Mouse (Mus musculus): ENCODE results near the gene Dmrta1. TPM values are rescaled to one million over a fixed set of nuclear protein-coding genes. Genes with fewer than 3 reads are reported as not detected.
"Not testable (repeated sequence)": the region's sequence is repeated elsewhere in the genome, so short reads cannot be mapped to it uniquely, and the experiment has no call there.

The Dmrta1 gene
- polyA plus RNA-seq, 1 experiment: 0.06 TPM

- H3K27ac ChIP-seq (ENCODE audit: insufficient read depth, low read length): no peak overlapping the region
- DNase-seq (ENCODE audit: low read depth in 1 of 2, low spot score in 2 of 2): no peak
- no peaks in the 10 kb centered on the region for H3K4me1 ChIP-seq (ENCODE audit: control insufficient read depth, insufficient read depth, insufficient read length)
- no peak overlapping the region for H3K4me3 ChIP-seq (ENCODE audit: extremely low read depth, insufficient read depth, insufficient read length)
- TF ChIP-seq CTCF (IDR thresholded peaks at IDR 0.05; ENCODE audit: extremely low read depth, insufficient read depth, insufficient read length, insufficient replicate concordance) (no peak), POLR2A (IDR thresholded peaks at IDR 0.05; ENCODE audit: low read depth, low read length) (no peak)
- peaks cover 8% of the 10 kb centered on the region for H3K27me3 ChIP-seq (ENCODE audit: control insufficient read depth, insufficient read depth, low read length)
- WGBS: 2% methylated on average over 16 of the region's 16 CpGs
- H3K36me3 ChIP-seq (ENCODE audit: control insufficient read depth, insufficient read depth, low read length): no peaks in the 10 kb centered on the region
These were observed 9.7 kb downstream of the Dmrta1 start for GRCm38 (mm10) chr4:89688804-89689497.

- no peaks in the 10 kb centered on the region for H3K4me1 ChIP-seq (ENCODE audit: control insufficient read depth, insufficient read depth, insufficient read length)
- peaks cover 8% of the 10 kb centered on the region for H3K27me3 ChIP-seq (ENCODE audit: control insufficient read depth, insufficient read depth, low read length)
- TF ChIP-seq CTCF (IDR thresholded peaks at IDR 0.05; ENCODE audit: extremely low read depth, insufficient read depth, insufficient read length, insufficient replicate concordance) (no peak), POLR2A (IDR thresholded peaks at IDR 0.05; ENCODE audit: low read depth, low read length) (no peak)
- 83% methylated on average over 6 of the region's 6 CpGs for WGBS
- no peak overlapping the region for H3K4me3 ChIP-seq (ENCODE audit: extremely low read depth, insufficient read depth, insufficient read length)
- no peak for DNase-seq (ENCODE audit: low read depth in 1 of 2, low spot score in 2 of 2)
- no peak overlapping the region for H3K27ac ChIP-seq (ENCODE audit: insufficient read depth, low read length)
- H3K36me3 ChIP-seq (ENCODE audit: control insufficient read depth, insufficient read depth, low read length): no peaks in the 10 kb centered on the region
These were observed 12.7 kb downstream of the Dmrta1 start for GRCm38 (mm10) chr4:89691936-89692335.

GRCm38 (mm10) chr4:89692780-89693179 is 13.5 kb downstream of the Dmrta1 start:
- no peak for DNase-seq (ENCODE audit: low read depth in 1 of 2, low spot score in 2 of 2)
- Histone ChIP-seq H3K27ac (ENCODE audit: insufficient read depth, low read length) (no peak overlapping the region), H3K36me3 (ENCODE audit: control insufficient read depth, insufficient read depth, low read length) (no peaks in the 10 kb centered on the region), H3K4me1 (ENCODE audit: control insufficient read depth, insufficient read depth, insufficient read length) (no peaks in the 10 kb centered on the region), H3K27me3 (ENCODE audit: control insufficient read depth, insufficient read depth, low read length) (peaks cover 7% of the 10 kb centered on the region), H3K4me3 (ENCODE audit: extremely low read depth, insufficient read depth, insufficient read length) (no peak overlapping the region)
- TF ChIP-seq CTCF (IDR thresholded peaks at IDR 0.05; ENCODE audit: extremely low read depth, insufficient read depth, insufficient read length, insufficient replicate concordance) (no peak), POLR2A (IDR thresholded peaks at IDR 0.05; ENCODE audit: low read depth, low read length) (no peak)
- 27% methylated on average over 1 of the region's 1 CpGs for WGBS

GRCm38 (mm10) chr4:89695589-89695988 is 16.4 kb downstream of the Dmrta1 start:
- TF ChIP-seq CTCF (IDR thresholded peaks at IDR 0.05; ENCODE audit: extremely low read depth, insufficient read depth, insufficient read length, insufficient replicate concordance): no peak
- TF ChIP-seq POLR2A (IDR thresholded peaks at IDR 0.05; ENCODE audit: low read depth, low read length): no peak
- no peak for DNase-seq (ENCODE audit: low read depth in 1 of 2, low spot score in 2 of 2)
- Histone ChIP-seq H3K27ac (ENCODE audit: insufficient read depth, low read length) (no peak overlapping the region), H3K36me3 (ENCODE audit: control insufficient read depth, insufficient read depth, low read length) (no peaks in the 10 kb centered on the region), H3K27me3 (ENCODE audit: control insufficient read depth, insufficient read depth, low read length) (no peaks in the 10 kb centered on the region), H3K4me1 (ENCODE audit: control insufficient read depth, insufficient read depth, insufficient read length) (no peaks in the 10 kb centered on the region), H3K4me3 (ENCODE audit: extremely low read depth, insufficient read depth, insufficient read length) (no peak overlapping the region)
- 73% methylated on average over 5 of the region's 5 CpGs for WGBS

- no peak for TF ChIP-seq POLR2A (IDR thresholded peaks at IDR 0.05; ENCODE audit: low read depth, low read length)
- TF ChIP-seq CTCF (IDR thresholded peaks at IDR 0.05; ENCODE audit: extremely low read depth, insufficient read depth, insufficient read length, insufficient replicate concordance): no peak
These were observed 18.7 kb downstream of the Dmrta1 start for GRCm38 (mm10) chr4:89697951-89698350.

GRCm38 (mm10) chr4:89723526-89724190 is 44.4 kb downstream of the Dmrta1 start:
- not testable (repeated sequence) for H3K27ac ChIP-seq (ENCODE audit: insufficient read depth, low read length); DNase-seq (ENCODE audit: low read depth in 1 of 2, low spot score in 2 of 2); H3K27me3 ChIP-seq (ENCODE audit: control insufficient read depth, insufficient read depth, low read length); H3K4me3 ChIP-seq (ENCODE audit: extremely low read depth, insufficient read depth, insufficient read length); H3K4me1 ChIP-seq (ENCODE audit: control insufficient read depth, insufficient read depth, insufficient read length); H3K36me3 ChIP-seq (ENCODE audit: control insufficient read depth, insufficient read depth, low read length)
- WGBS: 83% methylated on average over 1 of the region's 1 CpGs

More at GRCm38 (mm10) chr4:89697951-89698350, 18.7 kb downstream of the Dmrta1 start:
- Histone ChIP-seq H3K27me3 (ENCODE audit: control insufficient read depth, insufficient read depth, low read length) (no peaks in the 10 kb centered on the region), H3K4me1 (ENCODE audit: control insufficient read depth, insufficient read depth, insufficient read length) (no peaks in the 10 kb centered on the region), H3K27ac (ENCODE audit: insufficient read depth, low read length) (no peak overlapping the region), H3K4me3 (ENCODE audit: extremely low read depth, insufficient read depth, insufficient read length) (no peak overlapping the region), H3K36me3 (ENCODE audit: control insufficient read depth, insufficient read depth, low read length) (no peaks in the 10 kb centered on the region)
- no peak for DNase-seq (ENCODE audit: low read depth in 1 of 2, low spot score in 2 of 2)

Measured in spleen, adult 2 months (tissue).